Mouse (Mus musculus): ENCODE results near the gene Lef1. TPM values are rescaled to one million over a fixed set of nuclear protein-coding genes. Genes with fewer than 3 reads are reported as not detected.

Gene Lef1
- total RNA-seq, 2 experiments from 2014 or later = 0.29 to 0.45 TPM

DNA sequence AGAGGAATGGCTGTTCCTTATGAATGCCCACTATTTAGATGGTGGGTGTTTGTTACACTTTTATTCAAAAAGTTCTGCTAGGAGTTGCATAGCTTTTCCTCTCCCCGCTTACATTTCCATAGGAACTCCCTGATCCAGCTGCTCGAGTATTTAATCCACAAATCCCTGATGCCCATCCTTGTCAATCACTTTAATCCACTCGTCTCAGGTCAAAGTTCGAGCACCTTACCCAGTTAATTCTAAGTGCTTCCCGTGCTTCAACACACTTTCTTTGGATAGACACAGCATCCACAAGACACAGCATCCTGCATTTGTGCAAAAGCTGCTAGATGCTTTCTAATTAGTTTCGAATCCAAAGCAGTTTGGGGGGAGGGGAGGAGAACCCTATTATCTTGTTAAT, 160.1 kb downstream of the Lef1 start:
- DNase-seq (ENCODE audit: low spot score) = no peak
- intact Hi-C loops (cut with DNase I) = loop anchor here (2.0 kb wide), 2 partner anchors 20 to 30 kb away; no protein-coding TSS in a partner anchor

DNA sequence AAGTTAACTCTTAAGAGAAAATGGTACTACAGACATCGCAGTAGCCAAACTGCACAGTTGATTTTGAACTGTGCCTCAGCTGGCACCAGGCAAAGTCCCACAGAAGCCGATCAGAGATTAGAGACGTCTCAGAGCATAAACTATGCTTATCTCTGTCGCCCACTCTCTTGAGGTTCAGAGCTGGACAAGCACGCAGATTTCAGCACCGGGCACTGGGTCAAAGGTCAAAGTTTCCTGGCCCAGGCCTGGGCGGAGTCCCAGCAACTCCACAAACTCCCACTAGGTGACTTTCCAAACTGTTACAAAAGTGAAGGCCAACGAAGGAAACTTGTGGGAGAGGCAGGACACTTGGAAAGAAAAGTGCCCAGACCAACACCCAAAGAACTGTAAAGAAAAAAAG, 160.9 kb downstream of the Lef1 start:
- no peak for DNase-seq (ENCODE audit: low spot score)
- intact Hi-C loops (cut with DNase I) = loop anchor here (2.0 kb wide), 2 partner anchors 20 to 30 kb away; no protein-coding TSS in a partner anchor

DNA sequence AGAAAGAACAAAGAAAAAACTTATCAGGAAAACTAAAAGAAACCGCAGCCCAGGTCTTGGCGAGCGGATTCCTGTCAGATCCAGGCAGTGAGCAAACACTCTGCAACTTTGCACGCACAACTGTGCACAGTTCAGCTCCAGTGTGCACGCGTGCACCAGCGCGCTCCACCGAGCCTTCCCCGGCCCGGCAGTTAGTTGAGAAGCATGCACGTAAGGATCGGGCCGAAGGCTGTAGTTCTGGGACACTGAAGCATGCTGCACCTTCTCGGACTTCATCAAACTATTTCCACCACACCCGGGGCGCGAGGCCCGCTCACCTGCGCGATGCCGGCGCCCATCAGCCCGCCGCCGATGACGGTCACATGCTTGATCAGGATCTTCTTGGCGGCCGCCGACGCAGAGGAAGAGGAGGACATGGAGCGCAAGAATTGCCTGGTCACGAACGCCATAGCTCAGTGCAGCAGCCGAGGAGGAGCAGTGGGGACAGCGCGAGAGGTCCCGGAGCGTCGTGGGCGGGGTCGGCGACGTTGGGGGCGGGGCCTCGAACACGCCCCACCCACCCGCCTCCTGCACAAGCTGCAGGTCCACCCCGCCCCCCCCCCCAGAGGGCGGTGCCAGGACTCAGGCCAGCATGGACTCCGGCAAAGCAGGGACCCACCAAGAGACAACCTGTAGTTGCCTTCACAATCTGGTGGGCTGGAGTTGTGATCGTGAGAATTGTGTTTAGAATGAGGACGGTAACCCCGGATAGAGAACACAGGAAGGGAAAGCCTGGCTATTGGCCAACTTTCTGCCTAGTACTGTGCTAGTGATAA, 161.5 kb downstream of the Lef1 start, which contains the start of gene Hadh:
Hadh (minus strand) TSS at position 543 of the 815 bp plus-strand sequence.
- peak; percentile 72 for DNase-seq (ENCODE audit: low spot score)
- intact Hi-C loops (cut with DNase I) = loop anchor here (2.0 kb wide), 2 partner anchors 21 to 29 kb away; no protein-coding TSS in a partner anchor

DNA sequence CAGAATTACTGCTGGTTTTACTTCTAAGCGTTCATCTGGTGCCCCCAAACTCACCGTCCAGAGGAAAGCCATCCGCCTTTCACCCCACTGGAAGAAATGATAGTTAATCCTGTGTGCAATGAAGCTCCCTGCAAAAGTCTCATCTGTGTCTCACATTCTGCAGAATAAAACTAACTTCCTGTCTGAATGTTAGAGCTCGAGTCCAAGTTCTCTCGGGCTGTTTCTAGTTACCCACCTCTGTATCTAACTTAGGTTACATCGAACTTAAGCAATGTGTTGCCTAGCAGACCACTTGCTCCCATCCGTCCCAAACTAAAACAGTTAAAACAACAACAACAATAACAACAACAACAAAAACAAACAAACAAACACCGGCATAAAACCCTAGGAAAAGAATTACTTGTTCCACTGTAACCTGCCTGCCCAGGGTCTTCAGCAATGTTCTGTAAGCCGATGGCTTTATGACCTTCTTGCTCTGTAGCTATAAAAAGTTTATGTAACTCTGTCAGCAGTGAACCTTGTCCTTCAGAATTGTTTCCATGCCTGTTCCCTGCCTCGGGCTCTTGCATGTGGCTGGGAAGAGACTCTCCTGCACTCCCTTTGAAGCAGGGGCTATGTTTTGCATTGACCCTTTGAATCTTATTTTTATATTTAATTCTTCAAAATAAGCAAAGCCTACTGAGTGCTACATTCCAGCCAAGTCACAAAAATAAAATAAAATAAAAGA, 162.3 kb downstream of the Lef1 start:
- no peak for DNase-seq (ENCODE audit: low spot score)
- intact Hi-C loops (cut with DNase I) = no loop called here

Other genes with a start within 250 kb of the Lef1 start
- 100 to 1,000 TPM; 662 to 714 TPM for gene Hadh, start 161.6 kb downstream of the Lef1 start, total RNA-seq (2021)
- gene Cyp2u1, start 192.8 kb downstream of the Lef1 start, total RNA-seq (2021) = 10 to 100 TPM; 33.7 to 34.8 TPM